In the genomic region with DNA sequence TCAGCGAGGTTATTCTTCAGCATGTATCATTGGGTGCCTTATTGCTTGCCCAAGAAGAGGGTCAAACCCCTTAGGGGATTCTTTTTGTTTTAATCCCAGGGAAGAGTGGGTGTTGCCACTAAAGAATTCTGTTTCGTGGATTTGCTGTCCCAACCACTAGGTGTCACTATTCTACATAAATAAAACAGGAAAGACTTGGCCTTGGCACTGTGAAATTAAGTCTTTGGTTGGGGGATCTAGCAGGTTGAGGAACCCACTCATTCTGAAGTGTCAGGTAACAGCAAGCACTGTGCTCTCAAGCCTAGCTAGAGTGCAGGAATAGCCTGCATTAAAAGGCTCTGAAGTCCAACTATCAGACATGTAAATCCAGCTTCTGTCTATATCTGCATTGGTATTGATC, we compare ENCODE assay signal across 9 mouse cellular contexts.
A peak's percentile ranks its signal among the peaks of the same experiment; 100 is the strongest.
DNase-seq lines count a peak whose midpoint lies in the region; ATAC-seq and TF ChIP-seq lines count a peak whose summit lies in the region.
"Had no signal": no experiment of that assay in that cellular context is flagged by ENCODE, and none has a peak within 500 bp of the region (broad histone marks: within the 10 kb centered on the region; RNA-seq: fewer than 3 reads in every experiment).

No protein-coding gene starts in this region.

- H3K9ac ChIP-seq in limb, embryonic 11.5 days (ENCODE audit: low read length), result no peak overlapping the region
- H3K9ac ChIP-seq: embryonic facial prominence, embryonic 15.5 days; neural tube, embryonic 13.5 days had no signal

- H3K9me3 ChIP-seq in limb, embryonic 11.5 days (ENCODE audit: control insufficient read depth, low read length), result no peaks in the 10 kb centered on the region
- no peaks in the 10 kb centered on the region for H3K9me3 ChIP-seq in limb, embryonic 10.5 days (replicated peaks)
- H3K9me3 ChIP-seq: embryonic facial prominence, embryonic 15.5 days; neural tube, embryonic 13.5 days had no signal

- no peak overlapping the region for H3K4me3 ChIP-seq in limb, embryonic 11.5 days (ENCODE audit: low read depth, low read length)
- H3K4me3 ChIP-seq in limb, embryonic 10.5 days, result no peak overlapping the region
- no peak overlapping the region for H3K4me3 ChIP-seq in cortical plate, adult 2 months (ENCODE audit: insufficient read depth, low read length)
- H3K4me3 ChIP-seq: embryonic facial prominence, embryonic 15.5 days; neural tube, embryonic 13.5 days had no signal

- no peaks in the 10 kb centered on the region for H3K27me3 ChIP-seq in limb, embryonic 11.5 days (ENCODE audit: control insufficient read depth, insufficient read depth, low read length)
- no peaks in the 10 kb centered on the region for H3K27me3 ChIP-seq in limb, embryonic 10.5 days (ENCODE audit: low read depth, poor library complexity, severe bottlenecking)
- H3K27me3 ChIP-seq: embryonic facial prominence, embryonic 15.5 days; neural tube, embryonic 13.5 days had no signal

- no peaks in the 10 kb centered on the region for H3K36me3 ChIP-seq in limb, embryonic 11.5 days (ENCODE audit: control insufficient read depth, insufficient read depth, low read length)
- H3K36me3 ChIP-seq in limb, embryonic 10.5 days, result no peaks in the 10 kb centered on the region
- H3K36me3 ChIP-seq: embryonic facial prominence, embryonic 15.5 days; neural tube, embryonic 13.5 days had no signal

- TF ChIP-seq POLR2A in cortical plate, adult 2 months (IDR thresholded peaks at IDR 0.05; ENCODE audit: extremely low read depth, insufficient read depth, low read length), result no peak

- 9% methylated on average over 2 of the region's 2 CpGs for WGBS in limb, embryonic 11.5 days
- WGBS in limb, embryonic 10.5 days, result 18% methylated on average over 2 of the region's 2 CpGs

- H3K4me1 ChIP-seq in limb, embryonic 11.5 days (ENCODE audit: control insufficient read depth, insufficient read depth, low read length), result no peaks in the 10 kb centered on the region
- no peaks in the 10 kb centered on the region for H3K4me1 ChIP-seq in limb, embryonic 10.5 days
- peaks cover 2% of the 10 kb centered on the region; the same call in 1 of the 2 replicates for H3K4me1 ChIP-seq in cortical plate, adult 2 months (ENCODE audit: control insufficient read depth, insufficient read depth, low read length)
- H3K4me1 ChIP-seq: embryonic facial prominence, embryonic 15.5 days; neural tube, embryonic 13.5 days had no signal

- H3K4me2 ChIP-seq in limb, embryonic 11.5 days (ENCODE audit: low read depth, severe bottlenecking), result no peak overlapping the region
- H3K4me2 ChIP-seq: embryonic facial prominence, embryonic 15.5 days; neural tube, embryonic 13.5 days had no signal

- no peak overlapping the region for H3K27ac ChIP-seq in limb, embryonic 11.5 days (replicated peaks; ENCODE audit: low read depth, low read length)
- H3K27ac ChIP-seq in limb, embryonic 10.5 days, result no peak overlapping the region
- no peak overlapping the region for H3K27ac ChIP-seq in cortical plate, adult 2 months (ENCODE audit: insufficient read depth, low read length)
- H3K27ac ChIP-seq: embryonic facial prominence, embryonic 15.5 days; neural tube, embryonic 13.5 days had no signal

- no peak for ATAC-seq in limb, embryonic 11.5 days (ENCODE audit: insufficient number of reproducible peaks, low FRiP score, low TSS enrichment, low read depth)
- ATAC-seq in activated CD4-positive, CD25-positive, alpha-beta regulatory T cell, adult 4 months, result no peak

- DNase-seq in limb, embryonic 11.5 days (ENCODE audit: low spot score), result peak; percentile 25
- no peak for DNase-seq in limb, embryonic 10.5 days (ENCODE audit: low spot score)
- peak; percentile 45 for DNase-seq in ZHBTc4 (ENCODE audit: low read depth, low spot score)
- peak; percentile 12 to 31 for DNase-seq in layer of hippocampus, postnatal 10 days (ENCODE audit: low spot score in 2 of 2)
- DNase-seq in spleen, adult 18-20 months, result no peak

- peak; percentile 19; the same call in 1 of the 2 replicates for TF ChIP-seq CTCF in cortical plate, adult 2 months (IDR thresholded peaks at IDR 0.05; ENCODE audit: extremely low read depth, insufficient read depth, low read length)

Comparison
In these comparisons a context has a peak if more than half of its experiments do, and no peak if none do; other contexts are left out.
1. DNase-seq: peak in limb, embryonic 11.5 days (single experiment), ZHBTc4 (single experiment) and layer of hippocampus, postnatal 10 days (2 of 2); none in limb, embryonic 10.5 days (single experiment) and spleen, adult 18-20 months (0 of 2).